Mouse (Mus musculus): ENCODE measurements around the gene Bpifa1. TPM values are rescaled to one million over a fixed set of nuclear protein-coding genes. Genes with fewer than 3 reads are reported as not detected.

Gene Bpifa1
- total RNA-seq (2023; ENCODE audit: inconsistent age) = not detected in 4 replicates

DNA sequence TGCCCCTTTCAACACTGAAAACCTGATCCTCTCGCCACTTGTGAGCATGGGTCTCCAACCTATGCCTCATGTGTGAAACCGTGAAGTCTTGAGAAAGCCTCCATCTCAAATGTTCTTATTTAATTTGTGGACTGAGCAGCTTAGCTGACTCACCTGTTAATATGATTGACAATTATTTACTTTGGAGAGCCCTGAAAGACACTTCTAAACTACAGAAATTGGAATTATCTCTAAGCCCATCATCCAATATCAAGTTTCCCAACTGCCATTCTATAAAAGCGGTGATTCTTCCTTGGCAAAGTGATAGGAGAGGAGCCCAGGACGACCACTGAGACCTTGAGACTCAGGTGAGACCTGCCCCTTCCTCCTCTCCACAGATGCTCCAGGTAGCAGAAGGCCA lies at the start of gene Bpifa1:
Gene Bpifa1 (plus strand): TSS at position 301 of the 400 bp plus-strand sequence.

DNA sequence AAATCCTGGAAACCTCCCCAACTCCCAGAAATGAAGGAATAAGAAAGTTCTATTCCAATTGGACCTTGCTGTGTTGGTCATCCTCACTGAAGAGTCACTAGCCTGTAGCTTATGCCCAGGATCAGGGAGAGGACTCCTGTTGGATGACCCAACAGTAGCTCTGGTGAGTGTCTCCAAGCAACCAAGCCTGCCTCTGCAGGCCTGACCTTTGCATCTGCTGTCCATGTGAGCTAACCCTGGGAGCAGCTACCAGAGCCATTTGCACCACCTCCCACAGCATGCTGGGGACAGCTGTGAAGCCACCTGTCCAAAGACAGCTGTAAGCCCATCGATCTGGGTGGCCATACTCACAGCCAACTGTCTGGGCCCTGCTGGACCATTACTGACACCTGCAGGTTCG lies 12.6 kb upstream of the Bpifa1 start, which contains the start of gene Bpifa3:
Gene Bpifa3 (plus strand): TSS at position 217 of the 400 bp plus-strand sequence.

DNA sequence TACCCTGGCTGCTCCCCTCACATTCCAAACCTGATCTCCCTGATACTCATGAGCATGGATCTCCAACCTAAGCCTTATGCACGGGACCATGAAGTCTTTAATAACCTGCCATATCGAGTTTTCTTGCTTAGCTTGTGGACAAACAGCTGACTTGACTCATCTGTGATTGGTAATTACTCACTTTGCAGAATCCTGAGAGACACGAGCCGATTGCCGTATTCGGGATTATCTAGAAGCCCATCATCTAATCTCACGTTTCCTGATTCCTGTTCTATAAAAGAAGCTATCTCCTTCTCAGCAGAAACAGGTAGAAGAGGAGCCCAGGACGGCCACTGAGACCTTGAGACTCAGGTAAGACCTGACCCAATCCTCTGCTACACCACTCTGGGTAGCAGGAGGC lies 19.6 kb downstream of the Bpifa1 start, which contains the start of gene Bpifa5:
Gene Bpifa5 (plus strand): TSS at position 301 of the 400 bp plus-strand sequence.

DNA sequence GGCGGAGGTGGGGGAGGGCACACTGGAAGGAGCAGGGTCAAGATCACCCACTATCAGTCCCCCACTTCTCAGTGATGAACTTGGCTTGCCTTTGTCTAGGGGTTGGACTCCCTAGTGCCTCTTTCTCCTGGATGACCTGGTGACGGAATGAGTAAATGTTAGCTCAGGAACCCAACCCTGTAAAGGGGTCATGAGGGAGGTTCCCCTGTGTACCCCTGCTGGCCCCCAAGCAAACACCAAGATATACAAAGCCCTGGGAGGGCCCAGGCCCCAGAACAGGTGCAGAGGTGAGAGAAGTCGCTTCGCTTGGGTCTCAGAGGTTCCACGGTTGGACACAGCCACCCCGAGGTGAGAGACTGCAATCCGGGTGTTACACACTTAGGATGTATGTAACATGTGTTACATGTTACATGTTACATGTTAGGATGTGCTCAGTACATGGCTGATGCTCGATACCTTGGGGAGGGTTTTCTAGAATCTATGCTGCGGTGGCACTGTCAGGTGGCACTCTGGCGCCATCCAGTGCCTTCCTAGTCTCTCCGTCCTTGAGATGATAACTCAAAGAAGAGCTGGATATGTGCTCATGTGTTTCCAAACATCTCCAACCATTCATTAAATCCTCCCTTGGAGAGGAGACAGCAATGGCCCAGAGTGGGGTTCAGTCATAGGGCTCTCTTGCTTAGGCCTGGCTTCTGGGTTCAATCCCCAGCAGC lies 48.0 kb downstream of the Bpifa1 start, which contains the start of gene Bpifb1:
Gene Bpifb1 (plus strand): TSS at position 273 of the 713 bp plus-strand sequence.

Other genes starting within 250 kb of the Bpifa1 start
- not detected in 4 replicates for gene Bpifb6, start 242.5 kb upstream of the Bpifa1 start, total RNA-seq (2023; ENCODE audit: inconsistent age)
- not detected in 4 replicates for gene Bpifb3, start 224.7 kb upstream of the Bpifa1 start, total RNA-seq (2023; ENCODE audit: inconsistent age)
- gene Bpifb4, start 204.7 kb upstream of the Bpifa1 start, total RNA-seq (2023; ENCODE audit: inconsistent age) = not detected in 4 replicates
- not detected in 4 replicates for gene Bpifa6, start 167.9 kb upstream of the Bpifa1 start, total RNA-seq (2023; ENCODE audit: inconsistent age)
- gene Bpifa2, start 134.6 kb upstream of the Bpifa1 start, total RNA-seq (2023; ENCODE audit: inconsistent age) = not detected in 4 replicates
- gene Bpifa3, start 12.5 kb upstream of the Bpifa1 start, total RNA-seq (2023; ENCODE audit: inconsistent age) = not detected in 4 replicates
- gene Bpifa5, start 19.7 kb downstream of the Bpifa1 start, total RNA-seq (2023; ENCODE audit: inconsistent age) = not detected in 4 replicates
- gene Bpifb1, start 47.9 kb downstream of the Bpifa1 start, total RNA-seq (2023; ENCODE audit: inconsistent age) = not detected in 4 replicates
- gene Bpifb5, start 80.9 kb downstream of the Bpifa1 start, total RNA-seq (2023; ENCODE audit: inconsistent age) = not detected in 4 replicates
- not detected in 4 replicates for gene Bpifb9a, start 115.0 kb downstream of the Bpifa1 start, total RNA-seq (2023; ENCODE audit: inconsistent age)
- gene Bpifb9b, start 164.3 kb downstream of the Bpifa1 start, total RNA-seq (2023; ENCODE audit: inconsistent age) = not detected in 4 replicates
- gene Cdk5rap1, start 230.1 kb downstream of the Bpifa1 start, total RNA-seq (2023; ENCODE audit: inconsistent age) = 11.2 to 15.6 TPM (median 12.6 TPM) in 4 replicates